Mouse (Mus musculus) kidney, embryonic 14.5 days (tissue): ENCODE measurements around the gene Parp11. TPM values are rescaled to one million over a fixed set of nuclear protein-coding genes. Genes with fewer than 3 reads are reported as not detected.
"Not testable (repeated sequence)": the region's sequence is repeated elsewhere in the genome, so short reads cannot be mapped to it uniquely, and the experiment has no call there.

Source experiments
- ATAC-seq: fragments of 200-750 bp; cut with Nextera tagmentation; 2 replicates; pipeline ENCODE4 v1.8.0; 2017; ENCODE audit warnings: moderate number of reproducible peaks, mild to moderate bottlenecking, moderate TSS enrichment, moderate library complexity; ENCODE audit not compliant: low FRiP score, low TSS enrichment
- H3K27ac ChIP-seq: fragments of 300-500 bp; sonication (generic); 2 replicates; pipeline ENCODE4 v1.5.1; 2014; ENCODE audit warnings: low read depth, mild to moderate bottlenecking, low read length, moderate library complexity, mixed read lengths
- H3K27me3 ChIP-seq: fragments of 300-500 bp; sonication (generic); 2 replicates; pipeline ENCODE4 v1.6.1; 2014; ENCODE audit warnings: mild to moderate bottlenecking, low read length; ENCODE audit not compliant: control insufficient read depth, insufficient read depth
- H3K36me3 ChIP-seq: fragments of 300-500 bp; sonication (generic); 2 replicates; pipeline ENCODE4 v1.6.1; 2014; ENCODE audit warnings: low read length, mixed read lengths; ENCODE audit not compliant: control insufficient read depth, insufficient read depth
- H3K4me1 ChIP-seq: fragments of 300-500 bp; sonication (generic); 2 replicates; pipeline ENCODE4 v1.6.1; 2014; ENCODE audit warnings: low read length, mixed read lengths; ENCODE audit not compliant: control insufficient read depth, insufficient read depth
- H3K4me2 ChIP-seq: fragments of 300-500 bp; sonication (generic); replicated peaks from 2 replicates; pipeline ENCODE4 v1.6.1; 2014; ENCODE audit warnings: low read depth, mild to moderate bottlenecking, low read length
- H3K4me3 ChIP-seq: fragments of 300-500 bp; sonication (generic); 2 replicates; pipeline ENCODE4 v1.5.1; 2014; ENCODE audit warnings: mild to moderate bottlenecking, low read length
- H3K9ac ChIP-seq: fragments of 300-500 bp; sonication (generic); 2 replicates; pipeline ENCODE4 v1.6.1; 2014; ENCODE audit warnings: low read depth, mild to moderate bottlenecking, low read length, moderate library complexity
- H3K9me3 ChIP-seq: fragments of 300-500 bp; sonication (generic); 2 replicates; pipeline ENCODE4 v1.6.1; 2016; ENCODE audit warnings: low read length; ENCODE audit not compliant: control insufficient read depth
- WGBS: fragments of 180-500 bp; shearing (Covaris S2); extraction: QIAGEN DNeasy Blood & Tissue Kit; methylation state at CpG from one replicate; pipeline ENCODE4 v1.1.7; 2014; 5-methylcytosine and 5-hydroxymethylcytosine counted together
- polyA plus RNA-seq: library from polyadenylated mRNA; unstranded; fragments of >200 nt; fragmentation: Nextera tagmentation; extraction: Ambion mirVana; gene quantifications from 2 replicates; pipeline ENCODE4 v1.2.1, GENCODE M21; 2014

Parp11 gene
- polyA plus RNA-seq, 1 experiment from 2014 or later: 30.7 TPM

DNA sequence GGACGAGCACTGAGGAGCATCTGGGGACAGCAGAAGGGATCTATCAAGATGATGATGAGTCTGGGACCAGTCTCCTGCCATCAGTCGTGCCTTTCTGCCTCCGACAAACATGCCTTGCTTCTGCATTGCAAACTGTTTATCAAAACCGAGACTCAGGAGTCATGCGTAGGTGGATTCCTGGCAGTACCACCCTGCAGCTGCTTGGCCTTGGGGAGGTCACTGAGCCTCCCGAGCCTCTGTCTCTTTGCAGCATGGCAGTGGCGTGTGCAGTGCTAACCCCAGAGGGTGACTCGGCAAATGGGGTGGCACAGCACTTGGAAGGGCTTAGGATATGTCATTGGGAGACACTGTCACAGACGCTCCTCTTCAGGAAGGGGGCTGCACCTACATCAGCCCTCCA lies 53.5 kb downstream of the Parp11 start:
- Histone ChIP-seq H3K4me2 (no peak overlapping the region), H3K9me3 (no peaks in the 10 kb centered on the region), H3K36me3 (no peaks in the 10 kb centered on the region), H3K27ac (no peak overlapping the region), H3K4me3 (no peak overlapping the region), H3K27me3 (no peaks in the 10 kb centered on the region), H3K4me1 (no peaks in the 10 kb centered on the region), H3K9ac (no peak overlapping the region)
- WGBS: 65% methylated on average over 9 of the region's 9 CpGs
- no peak for ATAC-seq

GRCm38 (mm10) chr6:127500806-127501205 lies 54.2 kb downstream of the Parp11 start:
- Histone ChIP-seq H3K4me1 (no peaks in the 10 kb centered on the region), H3K4me2 (no peak overlapping the region), H3K9me3 (no peaks in the 10 kb centered on the region), H3K27me3 (no peaks in the 10 kb centered on the region), H3K27ac (no peak overlapping the region), H3K36me3 (no peaks in the 10 kb centered on the region), H3K4me3 (no peak overlapping the region), H3K9ac (no peak overlapping the region)
- no peak for ATAC-seq
- 85% methylated on average over 3 of the region's 3 CpGs for WGBS

GRCm38 (mm10) chr6:127502530-127502929 lies 55.9 kb downstream of the Parp11 start:
- no peak overlapping the region for H3K4me2 ChIP-seq
- H3K4me3 ChIP-seq: no peak overlapping the region
- no peaks in the 10 kb centered on the region for H3K36me3 ChIP-seq
- 52% methylated on average over 3 of the region's 3 CpGs for WGBS
- no peak overlapping the region for H3K9ac ChIP-seq
- no peak for ATAC-seq
- H3K27me3 ChIP-seq: no peaks in the 10 kb centered on the region
- no peaks in the 10 kb centered on the region for H3K9me3 ChIP-seq
- H3K4me1 ChIP-seq: no peaks in the 10 kb centered on the region
- H3K27ac ChIP-seq: no peak overlapping the region

DNA sequence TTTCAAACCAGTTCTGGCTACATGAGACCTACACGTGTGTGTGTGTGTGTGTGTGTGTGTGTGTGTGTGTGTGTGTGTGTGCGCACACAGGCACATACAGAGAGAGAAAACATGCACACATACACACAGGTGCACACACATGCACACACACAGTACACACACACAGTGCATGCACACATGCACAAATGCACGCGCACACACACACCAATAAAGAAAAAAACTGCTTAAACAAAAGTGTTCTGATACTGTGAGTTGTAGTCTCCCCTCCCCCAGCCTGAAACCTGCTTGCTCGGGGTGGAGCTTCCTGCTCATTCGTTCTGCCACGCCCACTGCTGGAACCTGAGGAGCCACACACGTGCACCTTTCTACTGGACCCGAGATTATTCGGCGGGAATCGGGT lies 67.1 kb downstream of the Parp11 start:
- not testable (repeated sequence) for ATAC-seq, H3K9me3 ChIP-seq, H3K4me3 ChIP-seq, H3K4me1 ChIP-seq, H3K36me3 ChIP-seq, H3K27ac ChIP-seq, H3K27me3 ChIP-seq, H3K9ac ChIP-seq, H3K4me2 ChIP-seq
- WGBS: over 99% methylated on average over 6 of the region's 12 CpGs

- no peak overlapping the region for H3K4me3 ChIP-seq
- 43% methylated on average over 8 of the region's 8 CpGs for WGBS
- H3K9ac ChIP-seq: no peak overlapping the region
- no peak for ATAC-seq
- H3K36me3 ChIP-seq: no peaks in the 10 kb centered on the region
- H3K27ac ChIP-seq: no peak overlapping the region
- no peaks in the 10 kb centered on the region for H3K27me3 ChIP-seq
- H3K4me1 ChIP-seq: peaks cover 12% of the 10 kb centered on the region; the same call in 1 of the 2 replicates
- no peaks in the 10 kb centered on the region for H3K9me3 ChIP-seq
- no peak overlapping the region for H3K4me2 ChIP-seq
Measured at GRCm38 (mm10) chr6:127521176-127521575, 74.5 kb downstream of the Parp11 start.

GRCm38 (mm10) chr6:127522326-127522725 lies 75.7 kb downstream of the Parp11 start:
- H3K9ac ChIP-seq: no peak overlapping the region
- H3K4me2 ChIP-seq: no peak overlapping the region
- H3K9me3 ChIP-seq: no peaks in the 10 kb centered on the region
- WGBS: 12% methylated on average over 9 of the region's 9 CpGs
- ATAC-seq: no peak
- H3K27ac ChIP-seq: no peak overlapping the region
- no peaks in the 10 kb centered on the region for H3K36me3 ChIP-seq
- H3K4me3 ChIP-seq: no peak overlapping the region
- H3K27me3 ChIP-seq: no peaks in the 10 kb centered on the region
- H3K4me1 ChIP-seq: peaks cover 12% of the 10 kb centered on the region; the same call in 1 of the 2 replicates

GRCm38 (mm10) chr6:127524442-127524841 lies 77.8 kb downstream of the Parp11 start:
- H3K9me3 ChIP-seq: no peaks in the 10 kb centered on the region
- 44% methylated on average over 8 of the region's 8 CpGs for WGBS
- no peak overlapping the region for H3K4me3 ChIP-seq
- no peaks in the 10 kb centered on the region for H3K36me3 ChIP-seq
- H3K4me2 ChIP-seq: no peak overlapping the region
- peaks cover 12% of the 10 kb centered on the region; the same call in 1 of the 2 replicates for H3K4me1 ChIP-seq
- H3K9ac ChIP-seq: no peak overlapping the region
- no peak for ATAC-seq
- no peak overlapping the region for H3K27ac ChIP-seq
- no peaks in the 10 kb centered on the region for H3K27me3 ChIP-seq

GRCm38 (mm10) chr6:127528625-127529024 lies 82.0 kb downstream of the Parp11 start:
- Histone ChIP-seq H3K27me3 (no peaks in the 10 kb centered on the region), H3K4me3 (no peak overlapping the region), H3K27ac (no peak overlapping the region), H3K4me2 (no peak overlapping the region), H3K36me3 (no peaks in the 10 kb centered on the region), H3K9me3 (no peaks in the 10 kb centered on the region), H3K4me1 (no peaks in the 10 kb centered on the region), H3K9ac (no peak overlapping the region)
- 87% methylated on average over 7 of the region's 7 CpGs for WGBS
- no peak for ATAC-seq

DNA sequence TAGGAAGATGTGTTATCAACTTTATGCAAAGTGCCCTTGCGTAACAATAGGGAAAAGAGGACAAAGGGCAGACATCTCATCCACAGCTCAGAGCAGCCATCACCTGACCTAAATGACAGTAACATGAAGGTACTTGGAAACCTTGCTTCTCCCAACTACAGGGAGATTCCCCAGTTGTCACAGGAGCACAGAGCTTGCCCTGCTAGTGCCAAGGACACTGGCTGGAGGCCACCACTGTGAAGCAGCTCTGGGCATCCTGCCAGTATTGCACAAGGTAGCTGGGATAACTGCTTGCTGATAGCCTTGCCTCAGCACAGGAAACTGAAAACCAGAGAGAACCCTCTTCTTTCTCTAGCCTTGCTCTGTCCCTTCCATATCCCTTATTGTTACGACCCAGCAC lies 82.8 kb downstream of the Parp11 start:
- H3K9me3 ChIP-seq: no peaks in the 10 kb centered on the region
- 73% methylated on average over 2 of the region's 2 CpGs for WGBS
- no peaks in the 10 kb centered on the region for H3K4me1 ChIP-seq
- H3K4me3 ChIP-seq: no peak overlapping the region
- ATAC-seq: no peak
- no peaks in the 10 kb centered on the region for H3K27me3 ChIP-seq
- H3K27ac ChIP-seq: no peak overlapping the region
- no peak overlapping the region for H3K4me2 ChIP-seq
- H3K9ac ChIP-seq: no peak overlapping the region
- H3K36me3 ChIP-seq: no peaks in the 10 kb centered on the region

GRCm38 (mm10) chr6:127530206-127530605 lies 83.6 kb downstream of the Parp11 start:
- Histone ChIP-seq H3K27me3 (no peaks in the 10 kb centered on the region), H3K9ac (no peak overlapping the region), H3K27ac (no peak overlapping the region), H3K36me3 (no peaks in the 10 kb centered on the region), H3K4me2 (no peak overlapping the region), H3K9me3 (no peaks in the 10 kb centered on the region), H3K4me1 (no peaks in the 10 kb centered on the region), H3K4me3 (no peak overlapping the region)
- ATAC-seq: no peak
- 56% methylated on average over 3 of the region's 3 CpGs for WGBS
